Mouse (Mus musculus): Measurements from ENCODE around the gene Elobl. TPM values are rescaled to one million over a fixed set of nuclear protein-coding genes. Genes with fewer than 3 reads are reported as not detected.
A peak's percentile ranks its signal among the peaks of the same experiment; 100 is the strongest.

The Elobl gene
- polyA plus RNA-seq, 1 experiment, result not detected

DNA sequence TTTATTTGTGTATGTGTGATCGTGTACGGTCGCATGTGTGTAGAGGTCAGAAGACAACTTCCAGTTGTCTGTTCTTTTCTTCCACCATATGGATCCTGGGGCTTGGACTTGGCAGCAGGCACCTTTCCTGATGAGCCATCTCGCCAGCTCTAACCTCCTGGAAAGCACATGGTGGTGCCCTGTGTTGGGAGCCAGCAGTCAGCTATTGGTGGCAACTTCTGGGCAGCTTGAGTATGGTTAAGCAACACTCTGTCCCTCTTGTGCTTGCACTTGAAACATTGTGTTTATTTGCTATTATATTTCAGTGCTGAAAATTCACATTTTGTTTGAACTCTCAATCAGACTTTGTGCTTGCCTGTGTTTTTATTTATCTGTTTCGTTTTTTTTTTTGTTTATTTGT lies 22.2 kb upstream of the Elobl start:
- DNase-seq (ENCODE audit: low spot score), result no peak

DNA sequence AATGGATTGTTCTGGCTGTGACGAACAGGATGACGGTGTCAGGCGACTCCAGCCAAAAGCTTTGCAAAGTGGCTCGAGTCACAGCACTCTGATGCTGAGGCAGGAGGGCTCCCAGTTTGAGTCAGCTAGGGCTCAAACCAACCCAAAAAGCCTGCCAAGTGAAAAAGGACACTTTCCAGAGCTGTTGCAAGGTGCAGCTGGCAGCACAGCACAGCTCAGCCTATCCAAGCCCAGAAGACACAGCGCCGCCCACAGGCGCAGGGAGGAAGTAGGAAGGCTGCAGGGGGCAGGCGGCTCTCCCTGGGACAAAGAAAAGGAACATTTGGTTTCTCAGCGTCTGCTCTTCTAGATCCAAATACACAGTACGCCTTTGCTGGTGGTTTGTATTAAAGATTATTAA lies 19.9 kb upstream of the Elobl start:
- DNase-seq (ENCODE audit: low spot score), result no peak

DNA sequence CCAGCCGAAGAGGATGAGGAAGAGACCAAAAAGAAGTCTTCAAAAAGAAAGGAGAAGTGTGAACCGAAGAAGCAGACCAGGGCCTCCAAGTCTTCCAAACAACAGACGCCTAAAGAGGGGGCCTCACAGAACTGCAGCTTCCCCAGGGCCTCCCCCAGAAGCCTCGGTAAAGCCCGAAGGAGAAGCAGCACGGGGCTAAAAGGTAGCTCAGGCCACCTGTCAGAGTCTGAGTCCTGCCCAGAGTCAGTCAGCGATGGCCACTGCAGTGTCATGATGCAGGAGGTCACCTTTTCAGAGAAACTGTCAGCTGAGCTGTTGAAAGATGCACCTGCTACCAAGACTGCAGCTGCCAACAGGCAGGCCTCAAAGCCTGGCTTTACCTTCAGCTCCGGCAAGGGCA lies 14.6 kb upstream of the Elobl start:
- DNase-seq (ENCODE audit: low spot score), result no peak

DNA sequence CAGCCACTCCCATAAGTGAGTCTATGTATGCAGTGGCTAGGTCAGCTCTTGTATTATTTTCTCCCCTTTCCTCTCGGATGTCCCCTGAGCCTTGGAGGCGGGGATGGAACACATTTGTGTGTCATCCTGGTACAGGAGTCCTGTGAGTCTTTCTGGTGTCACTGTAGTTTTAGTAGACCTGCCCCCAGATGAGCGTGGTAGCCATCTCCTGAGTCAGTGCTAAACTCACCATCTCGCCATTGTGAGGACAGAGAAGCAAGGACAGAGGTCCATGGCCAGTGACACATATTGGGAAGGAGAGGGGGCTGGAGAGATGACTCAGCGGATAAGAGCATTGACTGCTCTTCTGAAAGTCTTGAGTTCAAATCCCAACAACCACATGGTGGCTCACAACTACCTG lies 10.5 kb upstream of the Elobl start:
- no peak for DNase-seq (ENCODE audit: low spot score)

DNA sequence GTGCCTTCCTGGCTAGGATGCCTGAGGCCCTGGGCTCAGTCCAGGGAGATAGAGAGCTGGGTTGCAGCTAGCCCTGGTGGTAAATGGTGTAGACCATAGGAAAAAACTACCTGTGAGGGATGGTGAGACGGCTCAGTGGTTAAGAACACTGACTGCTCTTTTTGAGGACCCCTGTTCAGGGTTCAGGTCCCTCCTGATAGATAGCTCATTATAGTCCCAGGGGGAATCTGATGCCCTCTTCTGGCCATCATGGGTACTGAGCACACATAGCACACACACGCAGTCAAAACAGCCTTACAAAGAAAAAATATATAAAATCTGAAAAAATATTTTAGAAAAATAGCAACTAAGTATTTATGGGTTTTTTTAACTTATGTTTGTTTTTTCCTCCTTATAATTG lies 9.6 kb upstream of the Elobl start:
- no peak for DNase-seq (ENCODE audit: low spot score)

DNA sequence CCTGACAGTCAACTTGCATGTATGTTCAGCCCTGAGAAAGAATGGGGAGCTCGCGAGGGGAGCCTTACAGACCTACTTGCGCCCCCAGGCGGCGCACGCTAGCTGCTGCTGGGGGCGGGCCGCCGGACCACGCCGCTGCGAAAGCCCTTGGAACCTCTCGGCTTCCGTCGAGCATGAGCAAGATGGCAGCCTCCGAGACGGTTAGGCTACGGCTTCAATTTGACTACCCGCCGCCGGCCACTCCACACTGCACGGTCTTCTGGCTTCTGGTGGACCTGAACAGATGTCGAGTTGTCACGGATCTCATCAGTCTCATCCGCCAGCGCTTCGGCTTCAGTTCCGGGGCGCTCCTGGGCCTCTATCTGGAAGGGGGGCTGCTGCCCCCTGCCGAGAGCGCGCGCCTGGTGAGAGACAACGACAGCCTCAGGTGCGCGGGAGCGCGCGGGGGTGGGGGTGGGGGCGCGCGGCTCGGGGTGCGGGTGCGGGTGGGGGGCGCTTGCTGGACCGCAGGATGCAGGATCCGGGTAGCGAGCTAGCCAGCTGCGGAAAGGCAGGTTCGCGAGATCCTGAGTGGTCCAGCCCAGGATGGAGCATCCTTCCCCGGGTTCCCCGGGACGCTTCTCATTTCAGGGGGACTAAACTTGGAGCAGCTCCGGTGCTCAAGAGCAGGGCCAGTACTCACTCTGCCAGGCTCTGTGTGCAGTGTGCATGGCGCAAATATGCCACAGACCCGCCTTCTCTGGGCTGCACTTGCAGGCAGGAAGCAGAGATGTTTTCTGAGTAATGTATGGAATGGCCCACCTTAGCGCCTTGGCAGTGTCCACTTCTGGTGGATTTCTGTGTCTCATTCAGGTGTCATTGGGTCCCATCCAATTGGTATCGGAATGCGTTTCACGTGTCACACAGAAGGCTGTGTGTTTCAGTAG lies 7.3 kb upstream of the Elobl start:
- peak; percentile 91 for DNase-seq (ENCODE audit: low spot score)

DNA sequence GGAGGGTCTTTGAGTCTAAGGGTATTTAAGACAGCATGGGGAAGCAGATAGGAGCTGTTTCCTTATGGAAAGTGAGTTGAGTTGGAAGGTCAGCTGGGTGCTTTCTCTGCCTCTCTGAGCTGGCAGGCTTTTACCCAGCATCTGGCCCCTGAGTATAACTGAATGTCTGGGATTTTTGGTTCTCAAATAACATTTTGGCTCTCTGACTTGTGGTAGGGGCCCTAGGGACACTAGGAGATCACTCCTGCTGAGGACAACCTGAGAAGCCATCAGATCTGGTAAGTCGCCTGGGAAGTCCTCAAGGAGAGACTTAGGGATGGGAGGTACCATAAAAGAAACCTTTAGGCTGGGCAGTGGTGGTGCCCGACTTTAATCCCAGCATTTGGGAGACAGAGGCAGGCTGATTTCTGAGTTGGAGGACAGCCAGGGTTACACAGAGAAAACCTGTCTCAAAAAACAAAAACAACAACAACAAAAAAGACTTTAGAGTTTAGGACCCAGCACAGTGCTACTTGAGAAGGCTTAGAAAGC lies 3.5 kb upstream of the Elobl start, which contains the start of gene Coil:
Gene Coil, plus strand, starts transcription at position 51 of the 531 bp plus-strand sequence.
- peak; percentile 36 for DNase-seq (ENCODE audit: low spot score)

DNA sequence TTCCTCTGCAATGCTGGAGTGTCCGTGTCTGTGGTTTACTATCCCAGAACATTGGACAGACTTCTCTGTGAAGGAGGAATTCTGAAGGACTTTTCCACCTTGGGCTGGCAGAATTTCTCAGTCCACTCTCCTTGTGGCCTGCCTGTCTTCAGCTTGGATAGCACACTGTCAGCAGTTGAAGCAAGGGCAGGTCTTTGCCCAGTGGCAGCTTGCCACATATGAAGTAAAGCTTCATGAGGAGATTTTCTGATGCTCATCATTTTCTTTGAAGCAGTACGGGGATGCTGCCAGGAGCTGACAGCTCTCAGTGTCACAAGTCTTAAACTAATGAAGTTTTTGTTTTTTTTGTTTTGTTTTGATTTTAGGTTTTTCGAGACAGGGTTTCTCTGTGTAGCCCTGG lies 7.9 kb downstream of the Elobl start:
- no peak for DNase-seq (ENCODE audit: low spot score)

DNA sequence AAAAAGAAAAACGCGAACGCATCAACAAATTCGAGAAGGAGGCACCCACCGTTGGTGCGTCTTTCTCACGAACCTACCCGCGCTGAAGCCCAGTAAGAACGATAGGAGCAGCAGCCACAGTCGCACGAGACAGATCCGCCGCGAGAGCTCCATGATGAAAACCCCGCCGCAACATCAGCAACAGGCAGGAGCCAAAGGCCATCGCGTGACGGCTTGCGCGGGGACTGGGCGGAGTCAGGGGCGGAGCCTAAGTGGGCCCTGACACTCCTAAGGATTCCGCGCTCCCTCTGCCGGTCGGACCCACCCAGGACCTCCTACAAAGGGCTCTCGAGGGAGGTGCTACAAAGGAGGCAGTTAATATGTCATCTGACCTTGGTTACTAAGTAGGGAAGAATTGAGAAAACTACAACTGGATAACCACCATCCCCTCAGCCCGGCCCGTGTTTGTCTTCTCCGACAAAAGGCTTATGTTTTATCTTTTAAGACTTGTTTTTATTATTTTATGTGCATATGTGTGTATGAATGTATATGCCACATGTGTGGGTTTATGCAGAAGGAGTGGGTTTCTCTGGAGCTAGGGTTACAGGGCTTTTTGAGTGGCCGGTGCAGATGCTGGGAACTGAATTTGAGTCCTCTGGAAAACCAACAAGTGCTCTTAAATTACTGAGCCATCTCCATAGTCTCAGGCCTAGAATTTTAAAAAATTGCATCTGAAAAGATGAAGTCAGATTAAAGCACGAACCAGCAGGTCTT lies 11.3 kb downstream of the Elobl start, which contains the start of gene Scpep1:
Gene Scpep1, minus strand, starts transcription at position 249 of the 753 bp plus-strand sequence.
- DNase-seq (ENCODE audit: low spot score), result peak; percentile 85

DNA sequence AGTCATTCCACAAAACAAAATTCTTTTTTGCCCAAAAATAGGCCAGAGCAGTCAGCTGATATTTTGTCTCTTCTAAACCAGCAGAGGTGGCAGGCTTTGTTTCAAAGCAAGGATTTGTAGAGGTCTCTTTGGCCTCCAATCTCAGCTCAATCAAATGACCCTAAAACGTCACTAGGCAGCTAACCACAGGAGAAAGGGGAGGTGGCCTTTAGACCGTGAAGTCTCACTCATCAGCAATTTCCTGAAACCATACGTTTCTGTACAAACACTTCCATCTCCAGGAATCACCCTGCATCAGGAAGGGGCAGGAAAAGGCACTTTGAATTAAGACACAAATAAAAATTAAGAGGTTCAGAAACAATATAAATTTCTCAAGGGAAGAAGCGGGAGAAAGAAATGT lies 11.9 kb downstream of the Elobl start:
- DNase-seq (ENCODE audit: low spot score), result no peak

DNA sequence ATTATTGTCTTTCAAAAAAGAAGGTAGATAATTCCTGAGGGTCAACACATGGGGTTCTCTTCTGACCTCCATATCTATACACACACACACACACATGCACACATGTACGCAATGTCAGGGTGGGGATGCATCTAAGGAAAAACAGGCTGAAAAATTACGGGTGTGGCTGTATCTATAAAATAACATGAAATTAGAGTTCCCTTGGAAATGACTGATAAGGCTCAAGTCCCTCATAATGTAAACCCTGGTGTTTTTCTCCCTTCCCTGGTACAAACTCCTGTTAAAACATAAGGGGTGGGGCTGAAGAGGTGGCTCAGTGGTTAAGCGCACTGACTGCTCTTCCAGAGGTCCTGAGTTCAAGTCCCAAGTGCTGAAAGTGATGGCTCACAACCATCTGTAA lies 13.1 kb downstream of the Elobl start:
- DNase-seq (ENCODE audit: low spot score), result no peak

DNA sequence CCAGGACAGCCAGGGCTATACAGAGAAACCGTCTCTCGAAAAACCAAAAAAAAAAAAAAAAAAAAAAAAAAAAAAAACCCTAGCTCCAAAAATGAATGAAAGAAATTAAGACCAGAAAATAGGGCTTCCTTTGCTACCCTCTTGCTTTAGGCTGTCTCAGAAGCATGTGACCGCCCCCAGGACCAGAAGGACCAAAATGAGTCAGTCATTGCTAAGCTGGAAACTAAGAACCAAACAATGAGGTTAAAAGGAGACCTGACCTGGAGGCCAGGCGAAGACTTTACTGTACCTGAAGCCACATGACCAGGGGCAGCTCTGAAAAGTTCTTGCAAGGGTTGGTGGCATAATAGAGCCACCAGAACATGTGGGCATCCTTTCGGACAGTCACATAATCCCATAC lies 14.6 kb downstream of the Elobl start:
- no peak for DNase-seq (ENCODE audit: low spot score)

DNA sequence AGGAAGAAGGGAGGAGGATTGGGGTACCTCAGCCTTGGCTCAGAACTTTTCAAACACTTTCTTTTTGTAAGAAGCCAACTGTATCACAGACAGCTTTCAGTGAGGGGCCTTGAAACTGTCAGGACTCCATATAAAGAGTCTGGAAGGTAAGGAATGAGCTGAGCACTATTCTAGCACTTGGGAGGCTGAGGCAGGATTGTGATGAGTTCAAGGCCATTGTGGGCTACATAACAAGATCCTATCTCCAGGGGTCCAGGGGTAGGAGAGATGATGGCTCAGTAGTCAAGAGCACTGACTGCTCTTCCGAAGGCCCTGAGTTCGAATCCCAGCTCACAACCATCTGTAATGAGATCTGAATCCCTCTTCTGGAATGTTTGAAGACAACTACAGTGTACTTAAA lies 15.2 kb downstream of the Elobl start:
- no peak for DNase-seq (ENCODE audit: low spot score)

DNA sequence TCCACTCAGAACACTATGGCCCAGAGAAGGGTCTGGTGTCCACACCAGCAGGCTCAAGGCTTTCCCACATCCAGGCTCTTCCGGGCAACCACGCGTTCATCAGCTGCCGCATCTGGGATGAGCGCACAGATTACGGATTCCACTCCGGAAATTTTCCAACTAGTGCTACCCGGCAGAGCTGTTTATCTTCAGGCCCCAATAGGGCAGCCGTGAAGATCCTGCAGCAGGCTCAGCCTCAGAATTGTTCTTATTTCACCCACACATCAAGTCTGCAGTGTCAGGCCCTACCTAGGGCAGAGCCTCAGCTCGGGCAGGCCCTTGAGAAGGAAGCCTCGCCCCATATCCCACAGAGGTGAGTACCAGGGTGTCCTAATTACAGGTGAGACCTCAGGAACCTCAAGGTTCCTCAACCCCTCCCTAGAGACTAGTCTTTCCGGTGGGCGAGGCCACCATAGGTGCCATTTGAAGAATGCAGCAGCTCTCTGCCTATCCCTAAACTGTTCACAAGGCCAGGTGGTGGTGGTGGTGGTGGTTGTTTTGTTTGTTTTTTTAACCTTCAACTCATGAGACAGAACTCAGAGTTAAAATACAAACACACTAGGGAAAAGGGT lies 16.0 kb downstream of the Elobl start:
- DNase-seq (ENCODE audit: low spot score), result no peak

DNA sequence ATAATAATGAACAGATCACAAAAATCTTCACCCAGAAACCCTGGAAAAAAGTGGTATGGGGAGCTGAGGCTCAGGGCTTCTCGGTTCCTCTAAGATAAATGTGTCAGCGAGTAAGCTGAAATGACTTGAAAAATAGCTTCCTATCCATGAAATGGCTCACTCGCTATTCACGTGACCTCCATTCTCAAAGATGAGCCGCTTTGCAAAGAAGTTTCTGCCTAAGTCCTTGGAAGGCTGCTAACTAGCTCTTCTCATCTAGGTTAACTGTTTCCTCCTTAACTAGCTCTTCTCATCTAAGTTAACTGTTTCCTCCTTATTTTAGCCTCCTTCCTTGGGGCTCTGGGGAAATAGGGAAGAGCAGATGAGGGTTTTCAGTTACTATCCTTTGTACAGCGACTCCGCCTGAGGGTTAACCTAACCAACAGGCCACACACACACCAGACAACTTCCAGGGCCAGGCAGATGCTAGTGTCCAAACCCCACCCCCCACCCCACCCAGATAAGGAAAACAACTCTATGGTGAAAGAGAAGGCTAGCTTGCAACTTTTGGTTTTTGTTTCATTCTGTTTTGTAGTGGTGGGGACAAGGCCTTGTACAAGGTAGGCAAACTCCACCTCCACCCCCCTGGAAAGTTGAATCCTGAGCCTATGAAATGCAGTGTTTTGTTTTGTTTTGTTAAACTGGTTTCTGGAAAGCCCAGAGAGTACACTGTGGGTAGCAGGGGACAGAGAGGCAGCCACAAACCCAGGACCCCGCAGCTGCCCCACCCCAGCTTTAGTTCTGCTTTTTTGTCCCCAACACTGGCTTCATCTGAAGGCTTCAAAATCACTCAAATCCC lies 16.7 kb downstream of the Elobl start:
- no peak for DNase-seq (ENCODE audit: low spot score)

DNA sequence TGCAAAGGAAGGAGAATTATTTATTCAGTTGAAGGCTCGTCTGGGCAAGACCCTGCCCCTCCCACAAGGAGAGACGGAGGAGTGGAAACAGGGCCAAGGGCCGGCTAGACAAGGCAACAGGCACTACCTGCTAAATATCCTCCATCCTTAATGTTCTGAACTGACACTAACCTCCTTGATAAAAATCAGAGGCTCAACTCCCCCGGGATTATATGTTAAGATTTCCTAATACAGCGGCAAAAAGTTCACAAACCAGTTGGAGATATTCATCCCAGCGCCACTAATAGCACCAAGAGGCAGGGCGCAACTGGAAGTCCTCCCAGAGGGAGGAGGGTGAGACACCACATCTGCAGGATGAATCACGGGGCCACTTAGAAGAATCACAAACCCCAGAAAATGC lies 17.8 kb downstream of the Elobl start:
- DNase-seq (ENCODE audit: low spot score), result no peak

DNA sequence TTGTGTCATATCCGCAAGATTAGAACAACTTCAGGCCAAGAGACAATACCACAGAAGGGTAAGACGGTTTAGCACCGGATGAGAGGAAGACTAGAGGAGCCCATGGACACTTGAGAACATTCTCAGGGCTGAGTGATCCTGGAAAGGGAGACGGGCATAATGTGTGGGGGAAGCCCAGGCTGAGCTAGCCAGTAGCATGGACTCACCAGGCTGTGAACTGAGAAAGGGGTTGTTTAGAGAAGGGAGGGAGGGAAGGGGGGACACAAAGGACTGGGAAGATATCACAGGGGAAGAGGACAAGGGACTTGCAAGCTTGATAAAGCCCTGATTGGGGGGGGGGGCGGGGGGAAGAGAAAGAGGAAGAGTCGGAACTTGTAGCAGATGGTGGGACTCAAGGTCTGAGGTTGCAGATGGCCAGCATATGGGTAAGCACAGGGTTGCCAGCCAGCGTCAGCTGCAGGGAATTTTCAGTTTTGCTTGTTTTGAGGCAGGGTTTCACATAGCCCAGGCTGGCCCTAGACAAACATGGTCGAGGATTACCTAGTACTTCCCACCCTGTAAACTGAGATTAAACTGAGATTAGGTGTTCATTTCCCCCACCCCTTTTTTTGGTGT lies 20.7 kb downstream of the Elobl start:
- no peak for DNase-seq (ENCODE audit: low spot score)

DNA sequence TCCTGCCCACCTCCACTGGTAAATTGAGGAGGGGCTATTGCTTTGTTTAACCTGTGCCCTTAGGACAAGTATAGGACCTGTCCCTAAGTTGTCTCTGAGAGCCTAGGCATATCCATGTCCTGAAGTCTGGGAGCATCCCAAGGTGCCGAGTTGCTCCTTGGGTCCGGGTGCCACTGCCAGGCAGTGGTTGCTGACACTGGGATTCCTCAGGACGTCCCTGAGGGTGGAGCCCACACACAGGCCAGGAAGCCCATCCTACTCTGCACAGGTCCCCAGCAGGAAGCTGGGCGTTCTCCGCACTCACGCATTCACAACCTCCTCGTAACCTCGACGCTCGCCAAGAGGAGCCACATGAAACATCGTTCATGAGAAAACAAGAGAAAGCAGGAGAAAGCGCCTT lies 25.2 kb downstream of the Elobl start:
- DNase-seq (ENCODE audit: low spot score), result no peak

DNA sequence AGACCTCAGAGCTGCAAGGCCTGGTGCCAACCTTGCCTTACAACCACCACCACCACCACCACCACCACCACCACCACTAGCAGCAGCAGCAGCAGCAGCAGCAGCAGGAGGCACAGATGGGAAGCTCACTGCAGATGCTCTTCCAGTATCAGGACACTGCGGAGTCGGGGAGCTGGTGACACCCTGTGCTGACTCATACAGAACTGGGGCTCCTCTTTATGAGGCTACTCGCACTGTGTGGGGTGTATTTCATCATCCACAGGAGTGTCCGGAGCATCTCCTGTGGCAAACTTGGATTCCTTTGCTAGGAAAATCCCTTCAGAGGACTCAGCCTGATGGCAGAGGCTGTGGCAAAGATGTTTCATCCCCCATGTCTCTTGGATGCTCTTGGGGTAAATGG lies 27.1 kb downstream of the Elobl start:
- DNase-seq (ENCODE audit: low spot score), result no peak

DNA sequence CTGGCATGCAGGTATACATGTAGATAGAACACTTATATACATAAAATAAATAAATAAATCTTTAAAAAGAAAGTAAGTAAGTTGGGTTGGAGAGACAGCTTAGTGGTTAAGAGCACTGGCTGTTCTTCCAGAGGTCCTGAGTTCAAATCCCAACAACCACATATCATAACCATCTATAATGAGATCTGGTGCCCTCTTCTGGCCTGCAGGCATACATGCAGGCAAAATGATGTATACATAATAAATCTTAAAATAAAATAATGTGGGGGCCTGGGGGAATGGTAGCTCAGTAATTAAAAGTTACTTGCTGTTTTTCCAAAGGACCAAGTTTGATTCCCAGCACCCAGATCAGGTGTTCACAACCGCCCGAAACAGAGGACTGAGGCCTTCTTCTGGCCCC lies 28.0 kb downstream of the Elobl start:
- no peak for DNase-seq (ENCODE audit: low spot score)

DNA sequence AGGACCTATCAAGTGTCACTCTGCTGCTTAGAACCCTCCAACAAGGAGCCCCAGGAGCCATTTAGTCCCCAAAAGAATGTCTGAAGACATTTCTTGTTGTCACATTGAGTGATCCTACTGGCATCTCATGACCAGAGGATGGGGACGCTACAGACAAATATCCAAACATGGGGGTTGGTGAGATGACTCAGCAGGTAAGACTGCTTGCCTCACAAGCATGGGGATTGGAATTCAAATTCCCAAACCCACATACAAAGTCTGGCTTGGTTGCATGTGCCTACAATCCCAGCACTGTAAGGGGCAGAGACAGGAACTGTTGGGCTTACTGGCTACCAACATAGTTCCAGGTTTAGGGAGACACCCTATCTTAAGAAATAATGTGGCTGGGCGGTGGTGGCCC lies 28.8 kb downstream of the Elobl start:
- DNase-seq (ENCODE audit: low spot score), result no peak

Data from urinary bladder, adult 2 months (tissue).